Mouse (Mus musculus) CD4-positive, CD25-positive, alpha-beta regulatory T cell, adult 2 months (primary cell): ENCODE measurements at regions not wholly inside any gene's neighbourhood (a gene's known extent, or its start where the extent isn't known, plus 50 kb on each side); places are given as distances from the start of the nearest gene placed in this dataset.

Experiments used
- DNase-seq: peaks from one replicate; pipeline ENCODE4 v3.0.0-alpha.2; 2012; ENCODE audit warnings: low read depth, low spot score

- no peak for DNase-seq
These were observed 147.3 kb downstream of the Dmac1 start for GRCm38 (mm10) chr4:75130757-75131156.

GRCm38 (mm10) chr4:75115887-75116286 is 162.2 kb downstream of the Dmac1 start:
- no peak for DNase-seq

GRCm38 (mm10) chr4:75115346-75115745 is 162.8 kb downstream of the Dmac1 start:
- DNase-seq, result no peak

- DNase-seq, result no peak
These were observed 212.3 kb downstream of the Dmac1 start for GRCm38 (mm10) chr4:75065782-75066181.

DNA sequence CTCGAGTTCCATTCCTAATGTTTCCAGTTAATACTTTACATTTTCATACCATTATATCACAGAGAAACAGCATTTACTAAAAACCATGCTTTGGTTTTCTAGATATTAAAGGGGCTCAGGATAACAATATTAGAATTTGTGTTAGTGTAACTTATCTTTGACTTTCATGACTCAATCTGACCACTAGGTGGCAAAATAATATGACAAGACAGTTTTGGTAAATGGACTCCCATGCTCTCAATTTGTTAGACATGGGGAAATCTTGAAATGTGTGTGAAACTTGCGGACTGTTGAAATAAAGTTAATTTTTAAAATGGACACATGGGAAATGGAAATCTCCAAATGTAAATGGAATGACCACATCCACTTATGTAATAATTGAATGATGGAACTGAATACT is 214.8 kb downstream of the Dmac1 start:
- DNase-seq, result peak; percentile 33

DNA sequence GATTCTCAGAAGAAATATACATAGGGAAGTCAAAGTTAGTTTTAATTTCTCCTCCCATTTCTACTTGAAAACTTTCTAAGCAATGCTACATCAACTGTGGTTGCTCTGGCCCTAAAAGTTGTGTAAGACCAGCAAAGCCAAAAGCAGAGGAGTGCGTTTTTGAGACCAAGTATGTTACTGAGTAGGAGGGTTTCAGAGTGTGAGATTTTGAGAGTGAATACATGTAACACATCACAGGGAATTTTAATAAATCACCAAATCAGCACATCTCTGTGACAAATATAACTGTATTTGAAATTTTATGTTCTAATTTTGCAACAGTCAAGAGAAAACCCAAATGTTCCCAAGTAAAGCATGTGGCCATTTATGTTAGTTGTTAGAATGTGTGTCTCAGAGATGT is 234.6 kb downstream of the Dmac1 start:
- no peak for DNase-seq

DNA sequence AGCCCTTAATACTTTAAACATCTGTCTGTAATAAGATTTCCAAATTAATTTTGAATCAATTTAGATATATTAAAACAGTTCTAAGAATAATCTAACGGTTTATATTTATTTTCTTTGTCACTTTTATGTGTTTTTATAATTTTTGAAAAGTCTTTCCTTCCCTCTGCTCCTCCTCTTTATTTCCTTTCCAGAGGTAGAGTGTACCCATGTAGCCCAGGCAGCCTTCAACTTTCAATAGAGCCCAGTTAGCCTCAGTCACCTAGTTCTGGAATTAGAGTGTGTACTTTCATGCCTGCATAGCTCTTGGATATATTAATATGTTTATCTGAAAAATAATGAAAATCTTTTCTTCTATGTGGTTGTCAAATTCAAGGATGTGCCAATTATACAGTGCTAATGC is 235.5 kb downstream of the Dmac1 start:
- DNase-seq, result no peak

GRCm38 (mm10) chr4:75041930-75042579 is 236.1 kb downstream of the Dmac1 start:
- DNase-seq, result no peak
